Mouse (Mus musculus): ENCODE measurements around the gene Pax6. TPM values are rescaled to one million over a fixed set of nuclear protein-coding genes. Genes with fewer than 3 reads are reported as not detected.
A peak's percentile ranks its signal among the peaks of the same experiment; 100 is the strongest.

The Pax6 gene
- total and polyA plus RNA-seq, 2 experiments from 2014 or later: 0.15 TPM; not detected in 1

- ATAC-seq (ENCODE audit: insufficient read depth, low read depth): no peak
- H3K4me1 ChIP-seq (ENCODE audit: control insufficient read depth, insufficient read depth): peaks cover 12% of the 10 kb centered on the region; the same call in 1 of the 2 replicates
- H3K9ac ChIP-seq (replicated peaks; ENCODE audit: low read depth, low read length): no peak overlapping the region
- TF ChIP-seq EP300 (IDR thresholded peaks at IDR 0.05; ENCODE audit: low read depth): no peak
- TF ChIP-seq CTCF (IDR thresholded peaks at IDR 0.05; ENCODE audit: low read depth): no peak
- no peak for DNase-seq (ENCODE audit: low spot score)
- H3K36me3 ChIP-seq (replicated peaks; ENCODE audit: control insufficient read depth, insufficient read depth, low read length): no peaks in the 10 kb centered on the region
- no peak overlapping the region for H3K27ac ChIP-seq (ENCODE audit: low read depth)
- WGBS: 3% methylated on average over 22 of the region's 22 CpGs
- H3K9me3 ChIP-seq (replicated peaks; ENCODE audit: control insufficient read depth, low read length): no peaks in the 10 kb centered on the region
- H3K27me3 ChIP-seq (ENCODE audit: control insufficient read depth, insufficient read depth, low read length): peaks cover 97% of the 10 kb centered on the region
- no peak overlapping the region for H3K4me2 ChIP-seq (ENCODE audit: low read depth, low read length)
- H3K4me3 ChIP-seq (ENCODE audit: low read depth, low read length): no peak overlapping the region
These were observed 15.2 kb downstream of the Pax6 start for GRCm38 (mm10) chr2:105683771-105684410.

GRCm38 (mm10) chr2:105684991-105685650 lies 16.4 kb downstream of the Pax6 start:
- Histone ChIP-seq H3K4me1 (ENCODE audit: control insufficient read depth, insufficient read depth) (peaks cover 16% of the 10 kb centered on the region; the same call in 1 of the 2 replicates), H3K9me3 (replicated peaks; ENCODE audit: control insufficient read depth, low read length) (no peaks in the 10 kb centered on the region), H3K27ac (ENCODE audit: low read depth) (no peak overlapping the region), H3K9ac (replicated peaks; ENCODE audit: low read depth, low read length) (no peak overlapping the region), H3K4me3 (ENCODE audit: low read depth, low read length) (no peak overlapping the region), H3K36me3 (replicated peaks; ENCODE audit: control insufficient read depth, insufficient read depth, low read length) (no peaks in the 10 kb centered on the region), H3K4me2 (ENCODE audit: low read depth, low read length) (no peak overlapping the region), H3K27me3 (ENCODE audit: control insufficient read depth, insufficient read depth, low read length) (peaks cover 97% of the 10 kb centered on the region)
- WGBS: 7% methylated on average over 11 of the region's 11 CpGs
- DNase-seq (ENCODE audit: low spot score): no peak
- TF ChIP-seq EP300 (IDR thresholded peaks at IDR 0.05; ENCODE audit: low read depth) (no peak), CTCF (IDR thresholded peaks at IDR 0.05; ENCODE audit: low read depth) (no peak)
- ATAC-seq (ENCODE audit: insufficient read depth, low read depth): no peak

GRCm38 (mm10) chr2:105685651-105686050 lies 17.0 kb downstream of the Pax6 start:
- Histone ChIP-seq H3K4me3 (ENCODE audit: low read depth, low read length) (no peak overlapping the region), H3K36me3 (replicated peaks; ENCODE audit: control insufficient read depth, insufficient read depth, low read length) (no peaks in the 10 kb centered on the region), H3K9me3 (replicated peaks; ENCODE audit: control insufficient read depth, low read length) (no peaks in the 10 kb centered on the region), H3K27me3 (ENCODE audit: control insufficient read depth, insufficient read depth, low read length) (peaks cover 97% of the 10 kb centered on the region), H3K4me1 (ENCODE audit: control insufficient read depth, insufficient read depth) (peaks cover 16% of the 10 kb centered on the region; the same call in 1 of the 2 replicates), H3K4me2 (ENCODE audit: low read depth, low read length) (no peak overlapping the region), H3K9ac (replicated peaks; ENCODE audit: low read depth, low read length) (no peak overlapping the region), H3K27ac (ENCODE audit: low read depth) (no peak overlapping the region)
- WGBS: 12% methylated on average over 11 of the region's 11 CpGs
- DNase-seq (ENCODE audit: low spot score): no peak
- no peak for TF ChIP-seq CTCF (IDR thresholded peaks at IDR 0.05; ENCODE audit: low read depth)
- no peak for TF ChIP-seq EP300 (IDR thresholded peaks at IDR 0.05; ENCODE audit: low read depth)
- no peak for ATAC-seq (ENCODE audit: insufficient read depth, low read depth)

DNA sequence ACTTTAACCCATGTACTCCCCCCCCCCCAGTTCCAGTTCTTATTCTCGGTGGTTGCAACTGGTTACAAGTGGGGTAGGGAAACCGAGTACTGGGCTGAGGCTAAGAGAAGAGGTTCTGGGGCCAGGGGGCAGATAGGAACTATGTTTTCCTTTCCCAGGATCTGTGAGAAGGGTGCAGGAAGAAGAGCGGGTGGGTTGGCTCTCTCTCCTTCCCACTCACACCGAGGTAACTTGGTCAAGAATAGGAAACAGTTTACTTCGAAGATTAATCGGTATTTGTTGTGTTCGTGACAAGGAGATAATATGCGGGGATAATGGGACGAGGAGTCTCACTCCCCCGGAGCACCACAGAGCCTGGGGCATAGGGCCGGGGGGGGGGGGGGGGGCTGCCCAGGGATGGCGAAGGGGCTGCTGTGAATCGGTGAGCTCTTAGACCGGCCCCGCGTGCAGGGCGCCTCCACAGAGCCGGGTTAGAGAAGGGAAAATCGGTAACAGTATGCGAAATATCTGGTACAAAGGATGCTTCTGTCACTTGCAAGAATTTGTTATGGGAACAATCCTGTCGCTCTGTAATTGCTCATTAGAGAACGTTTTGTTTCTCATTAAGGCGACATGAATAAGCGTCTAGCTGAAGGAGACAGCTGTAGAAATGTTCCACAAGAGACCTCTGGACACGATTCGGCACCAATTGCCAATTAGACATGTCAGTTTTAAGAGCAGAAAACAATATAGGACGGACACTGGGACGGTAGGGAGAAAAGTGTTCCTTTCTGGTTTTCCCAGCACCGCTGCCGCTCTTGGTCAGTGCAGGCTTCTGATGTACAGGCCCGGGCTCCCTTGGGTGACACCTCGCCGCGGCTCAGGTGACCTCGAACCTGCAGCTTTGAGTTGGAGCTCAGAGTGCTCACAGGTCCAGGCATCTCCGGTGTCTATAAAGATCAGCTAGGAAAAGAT lies 17.9 kb downstream of the Pax6 start:
- no peak overlapping the region for H3K9ac ChIP-seq (replicated peaks; ENCODE audit: low read depth, low read length)
- H3K4me3 ChIP-seq (ENCODE audit: low read depth, low read length): no peak overlapping the region
- TF ChIP-seq EP300 (IDR thresholded peaks at IDR 0.05; ENCODE audit: low read depth) (no peak), CTCF (IDR thresholded peaks at IDR 0.05; ENCODE audit: low read depth) (no peak)
- no peaks in the 10 kb centered on the region for H3K9me3 ChIP-seq (replicated peaks; ENCODE audit: control insufficient read depth, low read length)
- no peak for DNase-seq (ENCODE audit: low spot score)
- no peak overlapping the region for H3K27ac ChIP-seq (ENCODE audit: low read depth)
- no peaks in the 10 kb centered on the region for H3K36me3 ChIP-seq (replicated peaks; ENCODE audit: control insufficient read depth, insufficient read depth, low read length)
- H3K27me3 ChIP-seq (ENCODE audit: control insufficient read depth, insufficient read depth, low read length): peaks cover 97% of the 10 kb centered on the region
- WGBS: 5% methylated on average over 36 of the region's 36 CpGs
- no peak for ATAC-seq (ENCODE audit: insufficient read depth, low read depth)
- peaks cover 16% of the 10 kb centered on the region; the same call in 1 of the 2 replicates for H3K4me1 ChIP-seq (ENCODE audit: control insufficient read depth, insufficient read depth)
- H3K4me2 ChIP-seq (ENCODE audit: low read depth, low read length): no peak overlapping the region

DNA sequence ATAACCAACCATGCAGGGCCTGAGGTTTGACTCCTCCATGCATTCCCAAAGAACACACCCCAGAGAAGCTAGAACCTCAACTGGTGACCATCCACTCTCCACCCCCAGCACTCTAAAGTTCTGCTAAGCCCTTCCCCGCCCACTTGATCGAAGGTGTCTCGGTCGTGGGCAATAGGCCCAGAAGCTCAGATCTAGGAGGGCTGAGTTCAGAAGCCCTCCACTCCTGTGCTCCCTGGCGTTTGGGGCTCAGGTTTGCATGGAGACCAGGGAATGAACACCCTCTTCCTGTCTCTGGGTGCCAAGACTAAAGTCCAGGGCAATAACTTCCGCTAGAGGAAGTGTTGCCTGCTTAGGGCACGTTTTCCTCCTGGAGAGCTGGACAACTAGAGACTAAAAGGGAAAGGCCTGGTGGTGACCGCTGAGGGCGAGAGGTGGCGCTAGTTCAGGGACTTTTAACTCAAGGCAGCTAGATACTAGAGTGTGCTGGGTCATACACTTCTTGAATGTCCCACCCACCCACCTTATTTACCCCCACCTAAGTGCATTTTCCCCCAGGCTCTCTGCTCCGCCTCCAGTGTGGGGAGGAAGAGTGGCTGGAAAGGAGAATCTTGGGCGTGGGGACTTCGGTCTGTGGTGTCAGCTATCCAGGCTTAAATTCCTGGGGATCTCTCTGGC lies 18.8 kb downstream of the Pax6 start:
- Histone ChIP-seq H3K9me3 (replicated peaks; ENCODE audit: control insufficient read depth, low read length) (no peaks in the 10 kb centered on the region), H3K36me3 (replicated peaks; ENCODE audit: control insufficient read depth, insufficient read depth, low read length) (no peaks in the 10 kb centered on the region), H3K4me3 (ENCODE audit: low read depth, low read length) (peak overlapping the region; percentile 34), H3K4me2 (ENCODE audit: low read depth, low read length) (peak overlapping the region; percentile 43), H3K4me1 (ENCODE audit: control insufficient read depth, insufficient read depth) (peaks cover 16% of the 10 kb centered on the region; the same call in 1 of the 2 replicates), H3K27ac (ENCODE audit: low read depth) (no peak overlapping the region), H3K9ac (replicated peaks; ENCODE audit: low read depth, low read length) (no peak overlapping the region), H3K27me3 (ENCODE audit: control insufficient read depth, insufficient read depth, low read length) (peaks cover 97% of the 10 kb centered on the region)
- TF ChIP-seq CTCF (IDR thresholded peaks at IDR 0.05; ENCODE audit: low read depth) (peak; percentile 43), EP300 (IDR thresholded peaks at IDR 0.05; ENCODE audit: low read depth) (no peak)
- WGBS: 5% methylated on average over 13 of the region's 13 CpGs
- peak; percentile 38 for DNase-seq (ENCODE audit: low spot score)
- ATAC-seq (ENCODE audit: insufficient read depth, low read depth): peak; percentile 58; the same call in 1 of the 2 replicates

All from heart, postnatal 0 days (tissue).